Mouse (Mus musculus) G1E-ER4 (cell line): ENCODE results near the gene Cd59b. TPM values are rescaled to one million over a fixed set of nuclear protein-coding genes. Genes with fewer than 3 reads are reported as not detected.

Source experiments
- GATA1 ChIP-seq: IDR thresholded peaks from one replicate; pipeline ENCODE4 v1.8.0; 2012; ENCODE audit warnings: low read length, inconsistent platforms
- polyA plus RNA-seq: library from polyadenylated mRNA; stranded (reverse); fragments of >175 nt; gene quantifications from 2 replicates; pipeline ENCODE4 v1.2.3, GENCODE M21; 2012

Cd59b gene
- not detected in 2 replicates for polyA plus RNA-seq

GRCm38 (mm10) chr2:104069704-104070185, at the start of gene Cd59b:
Gene Cd59b (plus strand): TSS chr2:104069849.
- no peak for TF ChIP-seq GATA1

- no peak for TF ChIP-seq GATA1
Observed at GRCm38 (mm10) chr2:104023096-104023495, 46.6 kb upstream of the Cd59b start.

GRCm38 (mm10) chr2:104024656-104025055, 45.0 kb upstream of the Cd59b start:
- TF ChIP-seq GATA1, result no peak

DNA sequence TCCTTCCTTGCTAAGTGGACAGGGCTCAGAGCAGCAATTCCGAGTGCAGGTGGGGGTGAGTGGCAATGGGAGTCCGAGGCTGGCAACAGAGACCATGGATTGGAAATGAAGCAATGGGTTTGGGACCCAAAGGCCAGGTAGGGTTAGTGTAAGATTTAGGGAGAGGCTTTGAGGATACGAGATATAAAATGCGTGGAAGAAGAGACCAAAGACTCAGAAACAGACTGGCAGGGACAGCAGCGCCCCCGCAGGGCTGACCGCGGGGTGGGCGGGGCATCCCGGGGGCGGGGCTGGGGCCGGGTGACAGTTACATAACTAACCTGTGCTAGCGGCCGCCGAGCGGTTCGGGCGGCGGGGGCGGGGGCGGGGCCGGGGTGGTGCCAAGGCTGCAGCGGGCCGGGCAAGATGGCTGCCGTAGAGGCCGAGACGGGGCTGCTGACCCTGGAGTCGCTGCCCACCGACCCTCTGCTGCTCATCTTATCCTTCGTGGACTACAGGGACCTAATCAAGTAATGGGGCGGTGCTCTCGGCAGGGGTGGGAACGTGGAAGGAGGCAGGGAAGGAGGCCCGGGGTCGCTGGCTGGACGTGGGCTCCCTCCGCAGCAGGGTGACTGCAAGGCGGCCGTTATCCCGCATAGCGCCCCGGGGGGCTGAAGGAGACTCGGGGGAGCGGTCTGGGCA, 42.1 kb upstream of the Cd59b start, which contains the start of gene Fbxo3:
Fbxo3 (plus strand) TSS at position 264 of the 681 bp plus-strand sequence.
- TF ChIP-seq GATA1, result no peak

DNA sequence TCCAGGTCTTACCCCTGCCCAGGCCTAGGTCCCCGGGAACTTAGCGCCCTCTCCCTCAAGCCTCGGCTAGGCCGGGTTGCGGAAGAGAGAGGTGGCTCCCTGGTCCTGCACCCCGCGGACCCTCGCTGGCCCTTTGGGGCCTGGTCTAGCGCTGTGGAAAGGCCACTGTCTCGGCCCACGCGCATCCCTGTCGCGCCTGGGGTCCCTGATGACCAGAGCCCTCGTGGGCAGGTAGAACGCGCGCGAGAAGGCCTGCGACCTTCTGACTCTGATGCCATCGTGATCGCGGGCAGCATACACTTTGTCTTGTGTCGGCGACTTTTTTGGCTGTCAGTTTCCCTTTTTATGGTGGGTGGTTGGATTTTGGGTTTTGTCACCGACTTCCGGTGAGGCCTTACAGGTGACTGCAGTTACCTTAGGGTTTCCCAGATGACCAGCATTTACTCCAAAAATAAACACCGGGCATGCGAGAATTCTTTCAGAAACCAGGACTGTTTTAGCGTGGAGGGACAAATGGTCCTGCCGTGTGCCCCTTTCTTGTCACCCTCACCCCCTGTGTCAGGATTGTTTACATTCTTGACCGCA, 41.4 kb upstream of the Cd59b start, which contains the start of gene 4931422A03Rik:
4931422A03Rik (minus strand) TSS at position 223 of the 585 bp plus-strand sequence.
- TF ChIP-seq GATA1, result no peak

DNA sequence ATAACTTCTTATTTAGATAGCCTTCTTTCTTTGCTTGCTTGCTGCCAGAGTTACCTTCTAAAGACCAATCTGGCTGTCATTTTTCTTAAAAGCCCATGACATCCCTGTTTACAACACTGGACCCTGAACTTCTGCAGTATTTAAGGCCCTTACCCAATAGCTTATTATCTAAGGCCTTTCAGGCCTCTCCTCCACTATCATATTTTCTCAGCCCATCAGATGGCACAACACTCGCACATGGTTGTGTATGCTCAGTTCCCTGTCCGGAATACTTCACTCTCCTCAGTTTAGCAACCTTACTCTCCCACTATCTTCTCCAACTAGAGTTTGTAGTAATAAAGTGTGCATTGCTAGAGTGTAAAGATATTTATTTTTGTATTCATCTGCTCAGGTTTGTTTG, 40.6 kb upstream of the Cd59b start:
- no peak for TF ChIP-seq GATA1

DNA sequence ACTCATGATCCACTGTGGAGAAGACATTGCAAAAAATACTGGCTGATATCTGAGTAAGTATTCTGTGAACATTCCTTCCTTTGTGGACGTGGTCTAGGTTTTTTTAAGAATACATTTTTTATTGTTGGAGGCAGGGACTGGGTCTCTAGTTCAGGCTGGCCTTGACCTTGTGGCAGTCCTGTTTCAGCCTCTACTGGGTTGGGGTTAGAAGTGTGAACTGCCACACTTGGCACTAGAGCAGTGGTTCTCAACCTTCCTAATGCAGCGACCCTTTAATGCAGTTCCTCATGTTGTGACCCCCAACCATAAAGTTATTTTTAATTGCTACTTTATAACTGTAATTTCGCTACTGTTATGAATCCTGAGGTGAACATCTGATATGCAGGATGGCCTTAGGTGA, 39.3 kb upstream of the Cd59b start:
- no peak for TF ChIP-seq GATA1

GRCm38 (mm10) chr2:104032056-104032455, 37.6 kb upstream of the Cd59b start:
- no peak for TF ChIP-seq GATA1

GRCm38 (mm10) chr2:104034832-104035472, 34.7 kb upstream of the Cd59b start:
- TF ChIP-seq GATA1, result no peak

DNA sequence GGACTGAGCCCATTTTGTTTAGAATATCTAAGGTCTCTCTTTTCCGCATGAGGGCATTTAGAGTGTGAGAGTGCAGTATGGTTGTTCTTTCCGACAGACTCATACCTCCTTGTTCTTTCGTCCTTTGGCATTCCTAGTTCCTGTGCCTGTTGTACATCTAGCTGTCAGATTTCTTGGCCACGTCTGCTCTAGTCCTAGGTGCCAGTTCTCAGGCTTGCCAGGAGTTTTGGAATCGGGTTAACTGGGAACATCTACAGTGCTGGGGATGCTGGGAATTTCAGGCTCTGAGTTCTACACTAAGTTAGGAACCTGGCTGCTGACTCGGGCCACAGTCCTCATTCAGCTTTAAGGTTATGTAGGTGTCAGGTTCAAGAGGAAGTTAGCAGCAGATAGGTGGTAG, 34.1 kb upstream of the Cd59b start:
- TF ChIP-seq GATA1, result no peak

DNA sequence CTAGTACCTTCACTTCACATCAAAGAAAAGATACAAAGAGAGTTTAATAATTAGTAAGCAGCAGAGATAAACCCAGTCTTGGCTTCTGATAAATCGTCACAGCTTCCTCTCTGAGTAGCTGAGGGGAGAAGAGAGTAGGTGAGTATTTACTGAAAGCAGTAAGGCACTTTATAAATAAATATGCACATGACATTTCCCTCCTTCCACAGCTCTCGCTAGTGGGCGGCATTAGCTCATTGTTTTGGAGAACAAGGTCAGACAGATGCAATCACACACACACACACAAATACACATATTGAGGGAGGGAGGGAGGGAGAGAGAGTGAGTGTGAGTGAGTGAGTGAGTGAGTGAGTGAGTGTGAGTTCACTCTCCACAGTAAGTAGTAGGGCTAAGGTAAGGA, 33.3 kb upstream of the Cd59b start:
- TF ChIP-seq GATA1, result no peak

DNA sequence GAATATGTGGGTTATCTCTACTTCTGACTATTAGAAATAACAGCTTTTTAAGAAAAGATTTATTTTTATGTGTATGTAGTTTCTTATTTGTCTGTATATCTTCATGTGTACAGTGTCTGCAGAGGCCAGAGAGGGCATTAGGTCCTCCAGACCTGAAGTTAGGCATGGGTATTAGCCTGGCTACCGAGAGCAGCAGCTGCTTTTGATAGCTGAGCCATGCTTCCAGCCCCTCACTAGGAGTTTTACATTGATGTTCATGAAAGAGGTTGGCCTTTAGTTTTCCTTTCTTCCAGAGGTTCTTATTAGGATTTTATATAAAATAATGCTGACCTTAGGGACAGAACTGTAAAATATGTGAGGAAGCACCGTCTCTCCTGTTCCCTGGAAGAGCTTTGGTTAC, 31.4 kb upstream of the Cd59b start:
- TF ChIP-seq GATA1, result no peak

DNA sequence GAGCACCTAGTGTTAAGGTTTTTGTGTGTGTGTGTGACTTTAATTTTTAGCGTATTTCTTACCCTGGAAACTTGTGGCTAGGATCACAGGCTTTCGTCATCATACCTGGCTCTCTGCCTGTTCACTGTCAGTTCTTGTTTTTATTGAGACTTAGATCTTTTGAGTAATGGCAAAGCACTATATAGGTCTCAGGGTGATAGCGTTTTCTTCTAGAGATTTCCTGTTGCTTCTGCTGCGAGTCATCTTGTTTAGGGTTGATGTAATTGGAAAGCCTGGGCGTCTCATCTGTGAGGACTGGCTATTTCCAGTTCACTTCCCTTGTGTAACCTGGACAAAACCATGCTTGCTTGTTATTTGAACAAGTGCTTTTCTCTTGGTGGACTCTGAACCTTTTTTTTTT, 28.0 kb upstream of the Cd59b start:
- no peak for TF ChIP-seq GATA1

- TF ChIP-seq GATA1, result no peak
Observed at GRCm38 (mm10) chr2:104042766-104043165, 26.9 kb upstream of the Cd59b start.

DNA sequence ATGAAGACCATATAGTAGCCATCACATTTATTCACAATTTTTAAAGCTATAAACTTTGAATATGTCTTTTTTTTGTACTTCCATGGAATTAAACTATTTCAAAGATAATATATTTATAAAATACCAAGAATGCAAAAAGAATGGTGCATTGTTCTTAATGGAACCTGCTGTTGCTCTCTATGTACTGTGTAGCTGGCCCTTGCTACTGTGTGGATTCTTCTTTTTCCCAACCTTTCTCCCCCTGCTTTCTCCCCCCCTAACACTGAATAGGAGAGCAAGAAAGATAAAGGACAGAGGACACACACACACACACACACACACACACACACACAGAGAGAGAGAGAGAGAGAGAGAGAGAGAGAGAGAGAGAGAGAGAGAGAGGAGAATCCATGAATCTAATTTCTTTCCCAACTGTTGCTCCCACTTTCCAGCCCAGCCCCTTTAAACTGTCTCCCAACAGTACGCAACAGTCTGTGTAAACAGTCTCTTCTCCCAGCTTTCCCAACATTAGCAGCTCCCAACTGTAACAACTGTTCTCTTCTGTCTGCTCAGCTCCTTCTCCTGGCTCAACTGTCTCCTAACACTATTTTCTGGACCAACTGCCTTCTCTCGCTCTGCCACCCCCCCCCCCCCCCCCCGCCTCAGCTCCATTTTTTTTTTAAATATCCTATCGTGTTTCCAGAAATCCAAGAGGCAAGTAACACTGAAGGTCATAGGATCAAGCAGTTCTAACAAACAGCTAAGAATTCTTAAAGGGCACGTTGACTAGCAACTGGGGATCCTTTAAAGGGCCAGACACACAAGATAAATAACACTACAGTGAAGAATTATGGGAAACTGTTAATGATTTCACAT, 25.8 kb upstream of the Cd59b start:
- no peak for TF ChIP-seq GATA1

- no peak for TF ChIP-seq GATA1
Observed at GRCm38 (mm10) chr2:104044479-104045080, 25.1 kb upstream of the Cd59b start.
